Mouse (Mus musculus) erythroblast, embryonic 14.5 days (primary cell): ENCODE measurements around the gene Cflar. TPM values are rescaled to one million over a fixed set of nuclear protein-coding genes. Genes with fewer than 3 reads are reported as not detected.
"Not testable (repeated sequence)": the region's sequence is repeated elsewhere in the genome, so short reads cannot be mapped to it uniquely, and the experiment has no call there.

Experiments used
- H3K27me3 ChIP-seq: 2 replicates; pipeline ENCODE4 v1.6.1; 2012; ENCODE audit warnings: inconsistent platforms; ENCODE audit not compliant: control insufficient read depth
- H3K36me3 ChIP-seq: 2 replicates; pipeline ENCODE4 v1.6.1; 2012; ENCODE audit warnings: mild to moderate bottlenecking, inconsistent platforms; ENCODE audit not compliant: control insufficient read depth
- H3K4me1 ChIP-seq: 2 replicates; pipeline ENCODE4 v1.6.1; 2012; ENCODE audit warnings: inconsistent platforms; ENCODE audit not compliant: control insufficient read depth
- H3K4me3 ChIP-seq: replicated peaks from 2 replicates; pipeline ENCODE3; 2012; ENCODE audit warnings: moderate library complexity, mild to moderate bottlenecking, inconsistent platforms
- H3K9me3 ChIP-seq: 2 replicates; pipeline ENCODE4 v1.6.1; 2012; ENCODE audit warnings: low read length, inconsistent platforms, mixed read lengths; ENCODE audit not compliant: control insufficient read depth
- GATA1 ChIP-seq: IDR thresholded peaks from 2 replicates; pipeline ENCODE4 v1.6.1; 2012; ENCODE audit warnings: low read length, inconsistent platforms, mixed read lengths
- TAL1 ChIP-seq: IDR thresholded peaks from 3 replicates; pipeline ENCODE4 v1.6.1; 2012; ENCODE audit warnings: low read length, inconsistent platforms, mixed read lengths
- polyA plus RNA-seq: library from polyadenylated mRNA; stranded (reverse); fragments of >175 nt; gene quantifications from 2 replicates; pipeline ENCODE4 v1.2.3, GENCODE M21; 2012

The Cflar gene
- polyA plus RNA-seq, 1 experiment, result 0.04 TPM

DNA sequence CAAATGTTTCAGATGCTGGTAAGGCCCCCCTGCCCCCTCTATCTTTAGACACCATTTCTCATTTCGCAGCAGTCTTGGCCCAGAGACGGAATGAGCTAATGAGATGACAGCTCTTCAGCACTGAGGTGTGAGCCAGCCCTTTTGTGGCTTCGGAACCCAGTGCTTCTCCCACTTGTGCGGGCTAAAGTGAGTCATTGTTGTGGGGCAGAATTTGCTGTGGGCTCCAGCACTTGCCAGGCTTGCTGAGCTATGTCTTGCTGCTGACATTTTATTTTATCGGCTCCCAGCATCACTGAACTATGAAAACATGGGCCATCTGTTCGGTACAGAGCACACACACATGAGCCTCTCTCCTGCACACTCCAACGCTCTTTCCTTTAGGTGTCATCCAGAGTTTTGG is 28.2 kb downstream of the Cflar start:
- Histone ChIP-seq H3K9me3 (no peaks in the 10 kb centered on the region), H3K4me1 (peaks cover 6% of the 10 kb centered on the region), H3K27me3 (no peaks in the 10 kb centered on the region), H3K4me3 (no peak overlapping the region), H3K36me3 (peaks cover 46% of the 10 kb centered on the region)
- TF ChIP-seq TAL1 (no peak), GATA1 (no peak)

GRCm38 (mm10) chr1:58742571-58743021 is 31.3 kb downstream of the Cflar start:
- no peak for TF ChIP-seq GATA1
- TF ChIP-seq TAL1, result no peak
- Histone ChIP-seq H3K4me3 (no peak overlapping the region), H3K36me3 (peaks cover 51% of the 10 kb centered on the region), H3K4me1 (peaks cover 6% of the 10 kb centered on the region), H3K9me3 (no peaks in the 10 kb centered on the region), H3K27me3 (no peaks in the 10 kb centered on the region)

DNA sequence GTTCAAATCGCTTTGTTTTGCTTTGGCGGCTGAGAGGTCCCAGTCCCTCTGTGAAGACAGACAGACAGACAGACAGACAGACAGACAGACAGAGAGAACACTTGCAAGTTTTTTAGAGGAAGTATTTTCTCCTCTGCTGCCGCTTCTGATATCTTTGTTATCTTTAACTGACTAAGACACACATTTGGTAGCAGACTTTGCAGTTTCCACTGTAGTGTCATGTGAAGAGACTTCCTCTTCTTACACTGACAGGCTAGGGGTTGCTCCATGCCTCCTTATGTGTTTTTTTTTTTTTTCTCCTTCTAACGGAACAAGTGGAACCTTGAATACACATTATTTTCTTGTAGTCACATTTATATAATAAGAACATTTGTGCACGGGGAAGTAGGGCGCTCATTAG is 31.9 kb downstream of the Cflar start:
- no peak overlapping the region for H3K4me3 ChIP-seq
- peaks cover 6% of the 10 kb centered on the region for H3K4me1 ChIP-seq
- H3K36me3 ChIP-seq, result peaks cover 49% of the 10 kb centered on the region

GRCm38 (mm10) chr1:58744645-58745044 is 33.3 kb downstream of the Cflar start:
- H3K9me3 ChIP-seq, result no peaks in the 10 kb centered on the region
- no peaks in the 10 kb centered on the region for H3K27me3 ChIP-seq
- H3K4me1 ChIP-seq, result peaks cover 6% of the 10 kb centered on the region
- TF ChIP-seq GATA1 (no peak), TAL1 (no peak)
- peaks cover 51% of the 10 kb centered on the region for H3K36me3 ChIP-seq
- H3K4me3 ChIP-seq, result no peak overlapping the region

More for the DNA sequence above, 31.9 kb downstream of the Cflar start:
- Histone ChIP-seq H3K27me3 (no peaks in the 10 kb centered on the region), H3K9me3 (no peaks in the 10 kb centered on the region)
- TF ChIP-seq TAL1 (no peak), GATA1 (no peak)

- Histone ChIP-seq H3K36me3 (peaks cover 39% of the 10 kb centered on the region), H3K4me3 (no peak overlapping the region), H3K4me1 (peaks cover 6% of the 10 kb centered on the region), H3K9me3 (no peaks in the 10 kb centered on the region), H3K27me3 (no peaks in the 10 kb centered on the region)
- no peak for TF ChIP-seq TAL1
- no peak for TF ChIP-seq GATA1
Observed at GRCm38 (mm10) chr1:58746880-58747279, 35.6 kb downstream of the Cflar start.

DNA sequence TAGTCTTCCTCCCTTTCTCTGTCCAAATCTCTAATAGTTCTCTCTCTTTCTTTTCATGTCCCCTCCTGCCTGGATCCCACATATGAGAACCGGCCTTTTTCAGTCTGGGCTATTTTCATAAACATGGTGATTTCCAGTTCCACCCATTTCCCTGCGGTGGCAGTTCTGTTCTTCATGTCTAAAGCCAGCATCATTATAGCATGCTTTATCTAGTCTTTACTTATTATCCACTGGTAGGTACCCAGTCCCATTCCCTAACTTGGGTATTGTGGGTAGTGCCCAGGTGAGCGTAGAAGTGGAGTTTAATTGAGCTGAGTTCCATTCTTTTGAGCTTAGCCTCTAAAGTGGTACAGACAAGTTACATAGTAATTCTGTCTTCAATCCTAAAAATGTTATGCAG is 48.1 kb downstream of the Cflar start:
- no peaks in the 10 kb centered on the region for H3K4me1 ChIP-seq
- H3K9me3 ChIP-seq, result no peaks in the 10 kb centered on the region
- TF ChIP-seq TAL1 (no peak), GATA1 (no peak)
- no peak overlapping the region for H3K4me3 ChIP-seq
- H3K27me3 ChIP-seq, result no peaks in the 10 kb centered on the region
- peaks cover 12% of the 10 kb centered on the region for H3K36me3 ChIP-seq

GRCm38 (mm10) chr1:58760581-58760980 is 49.3 kb downstream of the Cflar start:
- no peaks in the 10 kb centered on the region for H3K9me3 ChIP-seq
- no peak overlapping the region for H3K4me3 ChIP-seq
- H3K36me3 ChIP-seq, result peaks cover 6% of the 10 kb centered on the region
- TF ChIP-seq TAL1, result no peak
- no peak for TF ChIP-seq GATA1
- no peaks in the 10 kb centered on the region for H3K27me3 ChIP-seq
- H3K4me1 ChIP-seq, result no peaks in the 10 kb centered on the region

- not testable (repeated sequence) for H3K4me1 ChIP-seq, H3K27me3 ChIP-seq, H3K4me3 ChIP-seq, H3K36me3 ChIP-seq, H3K9me3 ChIP-seq
Observed at GRCm38 (mm10) chr1:58761391-58762275, 50.3 kb downstream of the Cflar start.

GRCm38 (mm10) chr1:58762576-58762975 is 51.3 kb downstream of the Cflar start:
- no peaks in the 10 kb centered on the region for H3K9me3 ChIP-seq
- H3K4me1 ChIP-seq, result no peaks in the 10 kb centered on the region
- no peaks in the 10 kb centered on the region for H3K27me3 ChIP-seq
- peaks cover 4% of the 10 kb centered on the region; the same call in 1 of the 2 replicates for H3K36me3 ChIP-seq
- TF ChIP-seq TAL1 (no peak), GATA1 (no peak)
- H3K4me3 ChIP-seq, result no peak overlapping the region

GRCm38 (mm10) chr1:58766446-58766845 is 55.1 kb downstream of the Cflar start:
- H3K27me3 ChIP-seq, H3K9me3 ChIP-seq, H3K36me3 ChIP-seq, H3K4me3 ChIP-seq, H3K4me1 ChIP-seq: not testable (repeated sequence)
